Mouse (Mus musculus) gastrocnemius, postnatal 4 days (tissue): ENCODE results near the gene Dgkg. TPM values are rescaled to one million over a fixed set of nuclear protein-coding genes. Genes with fewer than 3 reads are reported as not detected.

Experiments used
- DNase-seq, 2 experiments: peaks; one replicate each; pipeline ENCODE4 v3.0.0; 2021 to 2022; ENCODE audit warnings: low spot score in 2 of 2, mixed read lengths in 2 of 2
- long read RNA-seq, 2 experiments: library from polyadenylated mRNA; stranded (forward); transcript quantifications; one replicate each; pipeline ENCODE4 v2.0.0; 2021
- total RNA-seq, 2 experiments: library from RNA; stranded (reverse); gene quantifications; 2 replicates each; pipeline ENCODE4 v1.2.3; 2021

Gene Dgkg
- total RNA-seq: 1 to 10 TPM in 1 of 2 experiments, under 1 TPM in 1; 0.91 to 1.4 TPM
- long read RNA-seq, experiment 1, partial matches to known transcripts: 0 of 1 reads
- long read RNA-seq, experiment 1, other reads (novel, unspliced or antisense): 0 of 1 reads
- long read RNA-seq, experiment 2, partial matches to known transcripts: 1 of 1 reads
- long read RNA-seq, experiment 2, other reads (novel, unspliced or antisense): 0 of 1 reads

DNA sequence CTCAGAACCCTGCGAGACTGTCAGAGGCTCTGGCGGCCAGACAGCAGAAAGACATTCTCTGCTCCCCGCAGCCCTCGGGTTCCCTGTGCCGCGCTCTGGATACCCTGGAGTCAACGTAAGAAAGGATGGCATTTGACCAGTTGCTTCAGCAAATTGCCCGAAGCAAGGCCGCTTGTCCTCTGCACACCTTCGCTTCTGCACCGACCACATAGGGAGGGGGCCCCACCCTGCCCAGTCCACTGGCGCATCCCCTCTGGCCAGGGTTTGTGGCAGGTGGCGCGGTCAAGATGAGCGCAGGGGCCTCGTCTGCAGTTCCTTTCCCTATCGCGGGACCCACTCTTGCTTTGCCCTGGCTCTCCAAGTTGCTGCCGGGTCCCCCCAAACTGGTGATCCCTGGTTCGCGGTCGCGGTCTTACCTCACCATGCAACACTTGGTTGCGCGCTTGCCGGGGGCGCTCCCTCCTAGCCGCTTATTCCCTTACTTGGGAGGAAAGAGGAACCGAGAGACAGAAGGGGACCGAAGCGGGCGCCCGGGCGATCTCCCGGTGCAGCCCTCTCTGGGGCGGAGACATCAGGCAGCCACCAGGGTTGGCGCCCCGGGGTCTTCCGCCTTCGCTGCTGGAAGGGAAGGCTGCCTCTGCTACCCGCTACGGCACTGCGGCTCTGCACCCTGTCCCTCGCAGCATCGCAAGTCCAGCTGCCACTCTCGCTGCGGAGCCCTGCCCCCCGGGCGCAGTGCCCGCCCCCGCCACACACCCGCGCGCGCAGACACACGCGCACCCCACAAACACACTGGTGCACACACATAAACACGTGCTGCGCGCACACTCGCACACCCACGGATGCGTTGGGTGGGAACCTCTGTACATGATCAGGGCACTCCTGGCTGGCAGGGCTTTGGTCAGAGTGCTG, at the start of gene Dgkg:
Gene Dgkg, minus strand, starts transcription at position 689 of the 912 bp plus-strand sequence.
- peak in 1 of 2 experiments; percentile 36 for DNase-seq

DNA sequence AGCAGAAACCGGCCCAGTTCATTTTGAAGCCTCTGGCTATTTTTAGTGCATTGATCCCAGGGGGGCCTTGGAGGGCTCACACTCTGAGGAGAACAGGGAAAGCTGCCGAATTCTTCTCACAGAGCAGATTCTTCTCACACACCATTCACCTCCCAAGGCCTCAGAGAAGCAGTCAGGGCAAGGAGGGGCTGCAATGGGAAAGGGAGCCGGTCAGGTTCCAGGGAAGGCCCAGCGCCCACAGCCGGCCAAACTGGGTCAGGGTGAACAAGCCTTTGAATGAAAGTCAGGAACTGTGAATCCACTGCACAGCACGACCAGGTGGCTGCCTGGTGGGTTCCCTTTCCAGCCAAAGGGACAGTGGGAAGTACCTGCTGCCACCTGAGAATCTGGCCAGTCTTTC, 47.9 kb upstream of the Dgkg start:
- no peak for DNase-seq

DNA sequence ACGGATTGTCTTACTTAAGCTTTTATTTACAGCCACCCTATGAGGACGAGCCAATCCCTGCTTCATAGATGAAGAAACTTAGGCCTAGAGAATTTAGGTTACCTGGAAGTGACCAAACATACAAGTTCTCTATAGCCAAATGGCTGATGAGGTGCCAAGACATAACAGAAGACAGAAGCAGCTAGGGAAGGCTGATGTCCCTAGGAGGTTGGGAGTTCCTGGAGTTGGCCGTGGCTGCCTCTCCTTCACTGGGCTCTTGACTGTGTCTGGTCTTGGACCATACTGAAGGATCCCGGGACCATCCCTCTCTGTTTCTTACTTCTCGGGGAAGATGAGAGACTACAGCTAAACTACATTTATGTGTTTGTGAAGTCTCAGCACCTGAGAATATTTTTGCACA, 47.1 kb upstream of the Dgkg start:
- DNase-seq: no peak

DNA sequence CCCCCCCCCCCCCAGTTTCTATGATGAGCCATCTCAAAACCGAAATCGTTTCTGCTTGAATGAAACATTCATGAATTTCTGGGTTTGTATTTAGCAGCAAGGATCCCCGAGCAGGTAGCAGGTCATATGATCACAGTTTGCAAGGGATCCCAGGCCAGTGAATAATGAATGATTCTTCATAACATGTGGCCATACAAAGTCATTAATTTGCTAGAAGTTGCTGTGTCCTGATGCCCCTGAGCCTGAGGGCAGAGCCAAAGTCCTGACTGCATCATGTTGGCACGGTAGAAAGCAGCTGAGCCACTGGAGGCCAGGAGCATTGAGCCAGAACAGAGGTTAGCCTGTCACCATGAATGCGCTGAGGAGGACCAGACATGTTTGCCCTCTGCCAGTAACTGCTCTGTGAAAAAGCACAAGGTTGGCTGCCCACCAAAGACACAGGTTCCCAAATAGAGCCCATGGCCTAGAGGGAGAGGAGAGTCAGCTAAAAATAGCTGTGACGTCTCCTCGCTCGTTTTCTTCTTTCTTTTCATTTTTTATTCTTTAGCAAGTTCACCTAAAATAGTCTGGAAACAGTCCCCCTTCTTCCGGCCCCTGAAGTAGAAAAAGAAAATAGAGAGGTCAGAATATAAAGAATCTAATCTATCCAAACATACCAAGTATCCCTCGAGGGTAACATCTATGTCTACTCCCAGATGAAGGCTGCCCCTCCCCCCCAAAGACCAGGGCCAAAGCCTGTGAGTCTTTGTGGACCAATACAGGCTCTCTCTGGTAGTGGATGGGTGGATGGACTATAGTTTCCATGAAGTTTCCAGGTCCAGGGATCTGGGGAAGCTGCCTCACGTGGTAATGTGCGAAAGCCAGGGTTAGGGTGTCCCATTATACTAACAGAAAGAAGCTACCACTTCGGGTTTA, 42.1 kb upstream of the Dgkg start:
- DNase-seq: peak in 1 of 2 experiments; percentile 39

DNA sequence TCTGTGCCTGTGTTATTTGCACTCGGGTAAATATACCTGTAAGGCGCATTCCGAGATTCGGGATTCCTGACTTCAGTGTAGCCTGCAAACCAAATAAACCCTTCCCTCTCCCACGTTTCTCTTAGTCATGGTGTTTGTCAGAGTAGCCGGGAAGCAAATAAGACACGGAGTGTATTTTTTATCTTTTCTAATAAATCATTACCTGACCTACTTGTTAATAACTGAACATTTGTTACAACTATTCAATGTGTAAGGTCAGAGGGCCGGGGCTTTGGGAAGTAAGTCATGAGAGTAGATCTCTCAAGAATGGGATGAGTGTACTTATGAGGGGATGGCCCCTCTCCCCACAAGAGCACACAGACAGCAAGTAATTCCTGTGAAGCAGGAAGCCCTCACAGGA, 41.1 kb upstream of the Dgkg start:
- no peak for DNase-seq

DNA sequence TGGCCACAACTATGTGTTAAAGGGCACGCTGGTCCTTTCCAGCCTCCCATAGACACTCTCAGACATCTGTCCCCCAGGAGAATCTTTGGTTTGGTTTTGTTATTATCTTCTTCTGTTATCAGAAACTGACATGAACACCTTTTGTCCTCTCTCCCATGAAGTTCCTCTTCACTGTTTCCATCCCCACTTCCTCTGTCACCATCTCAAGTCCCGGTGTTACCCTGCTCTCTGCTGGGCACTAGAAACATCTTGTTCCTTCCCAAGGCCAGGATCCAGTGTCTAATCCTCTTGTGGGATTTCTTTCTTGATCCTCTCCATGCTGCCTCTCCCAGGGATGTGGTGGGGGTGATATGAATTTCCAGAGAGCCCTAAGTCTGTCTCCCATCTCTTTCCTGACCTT, 32.6 kb upstream of the Dgkg start:
- DNase-seq: no peak

DNA sequence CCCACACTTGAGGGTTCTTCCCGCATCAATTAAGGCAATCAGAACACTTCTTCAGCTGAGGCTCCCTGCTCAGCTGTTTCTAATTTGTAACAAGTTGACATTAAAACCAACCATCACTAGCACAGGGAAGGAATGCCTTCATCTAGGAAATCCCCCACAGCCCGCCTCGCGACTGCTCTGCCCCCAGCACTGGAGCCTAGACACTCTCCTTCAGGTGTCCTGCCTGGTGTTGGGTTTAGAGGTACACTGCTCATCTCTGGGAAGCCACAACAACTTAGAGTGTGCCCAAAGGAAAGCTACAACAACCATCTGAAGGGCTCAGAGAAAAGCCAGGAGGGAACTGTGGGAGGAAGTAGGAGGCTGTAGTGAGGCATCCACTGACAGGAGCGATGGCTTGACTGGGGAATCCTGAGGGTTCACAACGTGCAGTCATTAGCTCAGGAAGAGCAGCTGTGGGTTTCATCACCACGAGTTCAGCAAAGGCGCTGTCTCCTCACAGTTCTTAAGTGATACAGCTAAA, 30.8 kb upstream of the Dgkg start:
- no peak for DNase-seq

DNA sequence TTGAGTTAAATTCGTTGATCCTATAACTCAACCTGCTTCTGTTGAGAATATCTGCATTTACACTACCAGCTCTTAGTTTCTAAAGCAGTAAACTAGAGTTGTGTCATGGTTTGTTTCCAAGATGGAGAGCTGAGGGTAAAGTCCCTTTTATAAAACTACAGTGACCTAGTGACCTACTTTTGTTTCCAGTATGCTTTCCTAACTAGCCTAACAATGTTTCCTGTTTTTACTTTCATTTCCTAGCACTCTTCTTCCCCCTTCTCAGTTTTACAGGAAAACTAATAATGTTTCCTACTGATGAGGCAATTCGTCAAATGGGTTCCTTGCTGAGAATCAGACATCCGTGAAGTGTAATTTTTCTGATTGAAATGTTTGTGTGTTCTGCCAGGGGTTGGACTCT, 26.6 kb upstream of the Dgkg start:
- no peak for DNase-seq

DNA sequence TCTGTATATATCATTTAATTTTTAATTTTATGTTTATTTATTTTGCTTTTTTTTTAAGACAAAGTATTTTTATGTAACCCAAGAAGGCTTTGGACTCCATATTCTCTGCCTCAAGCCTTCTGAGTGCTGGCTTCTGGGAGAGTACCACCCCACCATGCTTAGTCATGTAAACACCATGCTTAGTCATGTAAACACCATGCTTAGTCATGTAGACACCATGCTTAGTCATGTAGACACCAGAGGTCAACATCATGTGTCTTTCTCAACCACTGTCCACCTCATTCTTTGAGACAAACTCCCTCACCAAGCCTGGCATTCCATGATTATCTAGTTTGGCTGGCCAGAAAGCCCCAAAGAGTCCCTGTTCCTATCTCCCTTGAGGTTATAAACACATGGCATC, 25.7 kb upstream of the Dgkg start:
- DNase-seq: no peak

DNA sequence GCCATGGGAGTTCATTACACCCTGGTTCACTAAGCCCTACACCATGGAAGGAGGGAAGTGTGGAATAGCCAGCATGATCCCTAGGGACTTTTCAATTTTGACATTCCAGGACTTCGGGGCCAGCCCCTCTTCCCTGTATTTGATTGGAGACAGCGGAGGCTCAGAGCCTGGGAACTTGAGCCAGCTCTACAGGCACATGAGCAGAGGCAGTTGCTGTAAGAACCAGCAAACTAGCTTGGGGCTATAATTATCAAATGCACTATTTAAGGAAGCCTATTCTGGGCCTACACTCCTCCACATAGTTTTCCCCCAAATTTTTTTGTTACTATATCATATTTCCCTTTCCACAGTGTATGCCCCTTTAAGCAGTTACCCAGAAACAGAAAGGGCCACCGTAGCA, 22.6 kb upstream of the Dgkg start:
- DNase-seq: no peak

DNA sequence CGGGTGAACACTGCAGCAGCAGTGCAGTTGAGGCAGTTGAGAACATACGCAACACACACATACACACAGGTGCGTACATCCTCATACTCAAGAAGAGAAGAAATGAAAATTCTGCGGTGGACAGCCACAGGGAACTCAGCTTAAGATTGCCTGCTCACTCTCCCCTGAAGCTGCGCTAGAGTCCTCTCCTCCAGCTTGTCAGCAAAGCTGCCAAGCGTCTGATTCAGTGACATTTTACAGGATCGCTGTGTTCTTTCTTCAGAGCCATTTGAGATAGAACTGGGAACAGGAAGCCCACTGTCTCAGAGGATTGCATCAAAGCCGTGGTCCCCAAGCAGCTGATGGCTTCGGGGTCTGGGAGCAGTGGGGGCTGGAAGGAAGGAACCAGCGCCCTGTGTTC, 17.6 kb upstream of the Dgkg start:
- DNase-seq: no peak

DNA sequence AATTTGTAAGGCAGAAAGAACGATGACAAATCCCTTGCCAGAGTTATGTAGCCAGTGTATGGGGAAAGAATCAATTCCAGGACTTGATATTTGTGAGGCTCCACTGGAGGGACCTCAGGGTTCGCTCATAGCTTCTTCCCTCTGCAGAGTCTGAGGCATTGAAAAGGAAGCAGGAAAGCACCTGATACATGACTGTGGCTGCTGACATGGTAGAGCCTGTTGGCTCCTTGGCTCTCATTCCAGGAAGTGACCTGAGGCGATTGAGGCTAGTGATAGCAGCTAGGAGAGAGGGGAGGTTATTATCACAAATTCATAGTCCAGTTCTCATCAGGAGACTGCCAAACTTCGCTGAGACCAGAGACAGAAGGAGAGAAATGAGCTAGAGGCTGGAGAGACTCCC, 17.1 kb upstream of the Dgkg start:
- DNase-seq: no peak

DNA sequence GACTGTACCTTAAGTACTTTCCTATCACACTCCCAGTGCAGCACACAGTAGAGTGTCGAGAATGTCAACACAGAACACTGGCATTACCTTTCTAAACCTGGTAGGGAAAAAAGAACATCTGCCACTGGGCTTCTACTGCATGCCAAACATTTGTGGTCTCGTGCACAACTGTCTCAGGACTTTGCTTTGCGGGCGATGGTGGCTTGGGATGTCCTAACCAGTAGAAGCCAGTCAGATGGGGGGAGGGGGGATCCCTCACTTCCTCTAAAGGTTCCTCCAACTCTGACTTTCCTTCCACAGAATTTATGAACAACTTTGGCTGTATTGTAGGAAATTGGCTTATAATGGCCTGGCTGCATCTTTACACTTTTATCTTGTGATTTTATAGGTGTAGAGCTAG, 7.0 kb upstream of the Dgkg start:
- DNase-seq: no peak

DNA sequence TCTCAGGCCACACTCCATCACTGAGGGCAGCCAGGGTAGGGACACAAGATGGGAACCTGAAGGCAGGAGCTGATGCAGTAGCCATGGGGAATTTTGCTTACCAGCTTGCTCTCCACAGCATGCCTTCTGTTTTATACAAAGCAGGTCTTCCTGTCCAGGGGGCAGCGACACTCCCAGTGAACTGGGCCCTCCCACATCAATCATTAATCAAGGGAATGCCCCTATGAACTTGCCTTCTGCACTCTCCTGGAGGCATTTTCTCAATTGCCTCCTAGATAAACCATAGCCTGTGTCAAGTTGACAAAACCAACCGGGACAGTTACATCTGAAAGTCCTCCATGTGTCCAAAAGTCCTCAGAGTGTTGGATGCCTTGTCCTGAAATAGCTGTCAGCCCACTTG, 6.1 kb upstream of the Dgkg start:
- no peak for DNase-seq

DNA sequence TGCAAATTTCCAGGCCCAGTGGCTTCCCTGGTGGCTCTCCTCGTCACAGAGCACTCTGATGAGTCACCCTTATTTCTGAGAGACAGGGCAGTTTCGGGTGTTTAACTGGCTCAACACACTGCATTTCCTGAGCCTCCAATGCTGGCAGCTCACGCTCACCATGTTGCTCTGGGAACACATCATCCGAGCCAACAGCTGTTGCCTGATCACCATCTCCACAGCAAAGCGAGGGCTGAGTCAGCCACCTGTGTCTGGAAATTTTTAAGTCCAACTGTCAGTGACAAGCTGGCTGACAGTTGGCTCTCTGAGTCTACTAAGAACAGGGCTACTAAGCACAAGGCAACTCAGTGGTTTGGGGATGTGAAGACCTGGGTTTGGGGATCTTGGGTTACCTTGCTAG, 4.1 kb upstream of the Dgkg start:
- DNase-seq: no peak

DNA sequence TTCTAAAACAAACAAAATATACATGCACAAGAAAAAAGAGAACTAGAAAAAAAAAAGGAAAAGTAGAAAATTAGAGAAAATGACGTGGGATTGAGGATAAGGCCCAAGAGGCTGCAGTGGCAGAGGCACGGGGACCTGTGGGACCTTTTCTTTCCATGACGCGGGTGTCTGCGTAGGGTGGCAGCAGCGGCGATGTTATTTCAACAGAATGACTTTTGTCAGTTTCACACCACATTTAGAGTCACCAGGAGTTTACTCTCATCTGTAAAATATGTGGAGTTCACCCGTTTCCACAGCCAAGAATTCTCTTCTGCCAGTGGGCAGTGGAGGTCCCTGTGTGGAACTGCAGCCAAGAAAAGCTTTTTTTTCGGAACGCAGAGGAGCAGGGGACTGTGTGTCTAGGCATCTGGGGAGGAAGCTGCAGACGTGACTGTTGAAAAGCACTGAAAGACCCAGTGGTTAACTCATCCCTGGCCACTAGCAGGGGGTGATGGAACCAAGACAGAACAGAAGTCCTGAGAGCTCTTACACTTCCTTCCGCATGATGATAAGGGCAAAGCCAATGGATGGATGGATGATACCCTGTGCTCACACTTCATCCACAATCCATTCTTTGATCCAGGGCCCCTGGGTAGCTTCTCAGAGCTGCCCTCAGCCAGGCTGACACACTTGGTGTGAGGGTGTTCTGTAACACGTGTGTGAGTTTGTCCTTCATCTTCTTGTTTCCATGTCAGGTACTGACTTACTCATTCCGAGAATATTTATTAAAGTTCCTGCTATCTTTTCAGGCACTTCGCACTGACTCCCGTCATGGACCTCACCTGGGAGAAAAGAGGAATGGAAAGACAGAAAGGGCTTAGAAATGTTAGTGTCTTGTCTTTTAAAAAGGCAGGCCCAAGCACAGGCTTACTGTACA, 1.1 kb upstream of the Dgkg start:
- no peak for DNase-seq

DNA sequence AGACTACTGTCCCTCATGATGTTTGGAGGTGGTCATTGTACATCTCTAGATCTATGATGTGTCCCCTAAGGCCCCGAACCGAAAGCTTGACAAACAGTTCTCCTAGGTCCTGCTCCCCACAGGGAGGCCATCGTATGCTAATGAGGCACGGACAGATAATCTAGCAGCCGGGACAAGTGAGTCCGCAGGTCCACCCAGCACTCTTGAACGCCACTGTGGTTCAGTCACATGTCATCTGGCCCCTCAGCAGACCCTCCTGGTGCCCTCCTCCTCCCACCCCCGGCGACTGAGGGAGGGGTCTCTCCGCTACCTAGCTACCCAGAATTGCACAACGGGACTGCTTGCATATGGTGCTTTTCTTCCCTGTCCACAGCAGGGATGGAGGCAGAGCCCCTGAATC, 1.2 kb downstream of the Dgkg start:
- DNase-seq: no peak

DNA sequence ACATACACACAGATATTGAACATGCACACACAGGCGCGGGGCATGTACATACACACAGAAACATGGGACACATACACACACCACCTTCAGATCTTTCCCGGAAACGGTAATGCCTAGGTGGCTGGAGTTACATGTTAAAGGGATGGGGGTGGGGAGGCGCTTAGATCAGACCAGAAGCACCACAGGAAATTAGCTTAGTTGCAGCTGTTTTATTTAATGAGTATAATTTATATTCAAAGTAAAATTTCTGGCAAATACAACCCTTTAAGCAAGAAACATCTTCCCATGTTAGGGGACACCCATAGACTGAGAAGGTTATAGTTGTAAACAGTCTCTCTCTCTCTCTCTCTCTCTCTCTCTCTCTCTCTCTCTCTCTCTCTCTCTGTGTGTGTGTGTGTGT, 1.8 kb downstream of the Dgkg start:
- DNase-seq: no peak

DNA sequence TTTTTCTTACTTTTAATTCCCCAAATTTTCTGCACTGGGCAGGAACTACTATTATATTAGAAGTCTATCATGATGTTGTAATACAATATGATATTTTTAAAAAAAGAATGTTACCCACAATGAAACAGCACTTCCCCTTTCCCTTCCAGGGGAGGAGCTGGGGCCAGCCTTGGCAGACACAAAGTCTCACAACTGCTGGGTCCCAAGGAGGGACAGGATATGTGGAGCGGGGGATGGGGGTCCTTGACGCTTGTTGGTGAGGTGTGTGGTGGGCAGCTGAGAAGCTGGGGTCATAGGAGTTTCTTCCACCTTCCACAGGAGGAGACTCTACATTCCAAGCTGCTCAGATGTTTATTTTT, 2.6 kb downstream of the Dgkg start:
- no peak for DNase-seq

DNA sequence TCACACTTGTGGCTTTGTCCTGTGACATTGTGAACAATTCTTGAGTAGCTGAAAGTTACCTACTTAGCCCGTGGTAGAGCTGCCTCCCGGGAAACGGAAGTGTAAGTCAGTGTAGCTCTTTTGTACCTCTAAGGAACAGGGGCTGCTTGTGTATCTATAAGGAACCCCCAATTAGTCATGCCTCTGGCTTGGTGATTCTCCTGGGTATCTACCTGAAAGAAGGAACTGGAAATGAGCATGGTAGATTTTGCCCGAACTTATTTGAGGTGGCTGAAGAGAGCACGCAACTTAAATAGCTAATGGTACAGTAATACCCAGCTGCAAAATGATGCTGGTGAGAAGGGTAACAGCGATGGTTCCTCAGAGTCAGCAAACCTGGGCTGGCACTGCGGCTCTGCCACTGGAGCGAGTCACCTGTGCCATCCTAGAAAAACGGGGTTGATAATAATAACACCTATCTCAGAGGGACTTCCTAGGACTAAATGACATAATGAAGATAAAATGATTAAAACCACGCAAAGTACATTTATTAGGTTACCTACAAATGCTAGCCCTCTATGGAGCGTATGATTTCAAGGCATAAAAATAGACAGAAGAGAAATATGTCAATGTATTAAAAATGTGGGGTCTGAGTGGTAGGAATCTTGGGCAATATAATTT, 3.1 kb downstream of the Dgkg start:
- no peak for DNase-seq
